Mouse (Mus musculus): ENCODE measurements at regions not wholly inside any gene's neighbourhood (a gene's known extent, or its start where the extent isn't known, plus 50 kb on each side); places are given as distances from the start of the nearest gene placed in this dataset.

GRCm38 (mm10) chr14:46661792-46662545 lies 98.4 kb upstream of the Cdkn3 start:
- H3K4me3 ChIP-seq: no peak overlapping the region

GRCm38 (mm10) chr14:46661118-46661791 lies 99.1 kb upstream of the Cdkn3 start:
- no peak overlapping the region for H3K4me3 ChIP-seq
- TF ChIP-seq CTCF (IDR thresholded peaks at IDR 0.05): no peak
- intact Hi-C loops (cut with DNase I): no loop called here
- H3K27ac ChIP-seq: no peak overlapping the region
- no peak for DNase-seq

More at GRCm38 (mm10) chr14:46661792-46662545, 98.4 kb upstream of the Cdkn3 start:
- no peak for TF ChIP-seq CTCF (IDR thresholded peaks at IDR 0.05)
- no peak overlapping the region for H3K27ac ChIP-seq
- no peak for DNase-seq
- intact Hi-C loops (cut with DNase I): no loop called here

- no peak for DNase-seq
- intact Hi-C loops (cut with DNase I): no loop called here
- Histone ChIP-seq H3K4me3 (no peak overlapping the region), H3K27ac (no peak overlapping the region)
- no peak for TF ChIP-seq CTCF (IDR thresholded peaks at IDR 0.05)
Observed at GRCm38 (mm10) chr14:46659365-46659764, 101.0 kb upstream of the Cdkn3 start.

- peak; percentile 23 for DNase-seq
- no peak for TF ChIP-seq CTCF (IDR thresholded peaks at IDR 0.05)
- intact Hi-C loops (cut with DNase I): no loop called here
Observed at GRCm38 (mm10) chr14:46656249-46656648, 104.1 kb upstream of the Cdkn3 start.

GRCm38 (mm10) chr14:46647319-46647974 lies 112.9 kb upstream of the Cdkn3 start:
- Histone ChIP-seq H3K27ac (no peak overlapping the region), H3K4me3 (no peak overlapping the region)
- intact Hi-C loops (cut with DNase I): no loop called here
- no peak for TF ChIP-seq CTCF (IDR thresholded peaks at IDR 0.05)
- no peak for DNase-seq

More at GRCm38 (mm10) chr14:46656249-46656648, 104.1 kb upstream of the Cdkn3 start:
- Histone ChIP-seq H3K4me3 (no peak overlapping the region), H3K27ac (no peak overlapping the region)

GRCm38 (mm10) chr14:46646673-46647318 lies 113.5 kb upstream of the Cdkn3 start:
- Histone ChIP-seq H3K27ac (no peak overlapping the region), H3K4me3 (no peak overlapping the region)
- TF ChIP-seq CTCF (IDR thresholded peaks at IDR 0.05): no peak
- no peak for DNase-seq
- intact Hi-C loops (cut with DNase I): no loop called here

- Histone ChIP-seq H3K27ac (no peak overlapping the region), H3K4me3 (no peak overlapping the region)
- no peak for DNase-seq
- intact Hi-C loops (cut with DNase I): no loop called here
- TF ChIP-seq CTCF (IDR thresholded peaks at IDR 0.05): no peak
Observed at GRCm38 (mm10) chr14:46639116-46639826, 121.1 kb upstream of the Cdkn3 start.

- intact Hi-C loops (cut with DNase I): no loop called here
- no peak for DNase-seq
- TF ChIP-seq CTCF (IDR thresholded peaks at IDR 0.05): no peak
Observed at GRCm38 (mm10) chr14:46638516-46638915, 121.8 kb upstream of the Cdkn3 start.

GRCm38 (mm10) chr14:46637240-46637639 lies 123.1 kb upstream of the Cdkn3 start:
- no peak overlapping the region for H3K27ac ChIP-seq
- intact Hi-C loops (cut with DNase I): no loop called here
- no peak for DNase-seq
- no peak for TF ChIP-seq CTCF (IDR thresholded peaks at IDR 0.05)
- no peak overlapping the region for H3K4me3 ChIP-seq

More at GRCm38 (mm10) chr14:46638516-46638915, 121.8 kb upstream of the Cdkn3 start:
- Histone ChIP-seq H3K27ac (no peak overlapping the region), H3K4me3 (no peak overlapping the region)

- intact Hi-C loops (cut with DNase I): no loop called here
- peak; percentile 60 for DNase-seq
Observed at GRCm38 (mm10) chr14:46636364-46636763, 124.0 kb upstream of the Cdkn3 start.

GRCm38 (mm10) chr14:46635322-46635721 lies 125.0 kb upstream of the Cdkn3 start:
- Histone ChIP-seq H3K4me3 (no peak overlapping the region), H3K27ac (peak overlapping the region; percentile 64)
- TF ChIP-seq CTCF (IDR thresholded peaks at IDR 0.05): no peak
- intact Hi-C loops (cut with DNase I): no loop called here
- DNase-seq: peak; percentile 74

More at GRCm38 (mm10) chr14:46636364-46636763, 124.0 kb upstream of the Cdkn3 start:
- peak overlapping the region; percentile 64 for H3K27ac ChIP-seq
- no peak for TF ChIP-seq CTCF (IDR thresholded peaks at IDR 0.05)
- no peak overlapping the region for H3K4me3 ChIP-seq

GRCm38 (mm10) chr14:46634656-46635244 lies 125.6 kb upstream of the Cdkn3 start:
- intact Hi-C loops (cut with DNase I): no loop called here
- Histone ChIP-seq H3K27ac (peak overlapping the region; percentile 64), H3K4me3 (no peak overlapping the region)
- DNase-seq: peak; percentile 29
- no peak for TF ChIP-seq CTCF (IDR thresholded peaks at IDR 0.05)

Measured in gastrocnemius, adult 2 months (tissue).